Mouse (Mus musculus): ENCODE measurements at regions not wholly inside any gene's neighbourhood (a gene's known extent, or its start where the extent isn't known, plus 50 kb on each side); places are given as distances from the start of the nearest gene placed in this dataset.

DNA sequence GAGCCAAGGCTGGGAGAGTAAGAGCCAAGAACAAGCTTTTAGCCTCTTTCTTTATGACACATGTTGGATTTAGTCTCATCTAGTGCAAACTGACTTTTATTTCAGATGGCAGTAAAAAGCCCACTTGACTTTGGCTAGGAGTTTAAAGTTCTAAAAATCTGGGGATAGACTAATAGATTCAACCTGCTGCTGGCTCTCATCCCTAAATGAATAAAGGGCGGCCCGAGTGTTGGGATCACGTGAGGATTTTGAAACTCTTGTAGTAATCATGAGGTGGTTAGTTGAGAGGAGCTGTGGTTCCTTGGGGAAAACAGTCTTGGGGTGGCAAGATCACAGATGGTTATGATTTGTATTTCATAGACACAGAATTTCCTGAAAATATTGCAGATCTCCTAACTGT lies 975.9 kb downstream of the Robo2 start:
- DNase-seq (ENCODE audit: low read depth, low spot score) = no peak

DNA sequence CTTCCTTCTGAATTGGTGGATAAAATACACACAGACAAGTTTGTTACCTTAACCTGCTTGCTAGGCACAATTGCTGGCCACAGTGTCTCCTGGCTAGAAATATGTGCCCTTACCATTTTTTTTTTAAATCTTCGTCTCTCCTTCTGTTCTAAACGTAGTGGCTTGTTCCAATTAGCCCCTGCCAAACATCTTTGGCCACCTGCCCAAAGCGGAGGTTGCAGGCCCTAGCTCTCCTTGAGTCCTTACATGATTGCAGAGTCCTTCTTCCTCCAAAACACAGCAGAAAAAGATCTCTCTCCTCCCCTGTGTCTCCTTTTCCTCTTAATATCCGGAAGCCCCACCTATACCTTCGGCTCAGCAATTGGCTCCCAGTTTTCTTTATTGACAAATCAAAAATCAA lies 986.8 kb downstream of the Robo2 start:
- DNase-seq (ENCODE audit: low read depth, low spot score) = no peak

DNA sequence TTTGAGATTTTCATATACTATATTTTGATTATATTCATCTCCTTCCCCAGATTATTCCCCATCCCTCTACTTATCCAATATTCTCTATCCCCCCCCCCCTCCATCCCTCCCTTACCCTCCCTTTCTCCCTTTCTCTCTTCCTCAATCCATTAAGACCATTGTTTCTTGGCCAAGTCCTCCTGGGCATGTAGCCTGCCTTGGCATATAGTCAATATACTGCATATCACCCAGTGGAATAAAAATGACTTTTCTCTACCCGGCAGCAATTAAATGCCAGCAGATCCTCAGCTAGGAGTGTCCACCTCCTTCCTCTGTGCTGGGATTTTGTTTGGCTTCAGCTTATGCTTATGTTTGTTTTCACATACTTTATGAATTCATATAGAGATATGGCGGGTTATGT lies 987.3 kb downstream of the Robo2 start:
- DNase-seq (ENCODE audit: low read depth, low spot score) = no peak

DNA sequence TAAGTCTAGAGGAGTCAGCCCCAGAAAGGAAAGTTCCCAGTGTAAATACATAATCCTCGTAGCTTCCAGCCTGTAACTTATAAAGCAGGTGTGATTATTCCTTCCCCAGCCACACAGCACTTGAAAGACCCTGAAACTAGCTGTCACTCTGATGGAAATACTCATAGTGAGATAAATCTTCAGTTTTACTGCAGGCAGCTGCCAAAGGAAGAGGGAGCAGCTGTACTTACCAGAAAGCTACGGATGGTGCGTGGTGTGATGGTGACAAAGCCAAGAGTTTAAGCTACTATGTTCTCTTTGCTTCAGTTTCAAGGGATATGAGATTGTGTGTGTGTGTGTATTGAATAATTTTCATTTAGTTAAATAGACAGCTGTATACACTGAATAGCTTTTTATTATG lies 1007.1 kb downstream of the Robo2 start:
- DNase-seq (ENCODE audit: low read depth, low spot score) = peak; percentile 26

DNA sequence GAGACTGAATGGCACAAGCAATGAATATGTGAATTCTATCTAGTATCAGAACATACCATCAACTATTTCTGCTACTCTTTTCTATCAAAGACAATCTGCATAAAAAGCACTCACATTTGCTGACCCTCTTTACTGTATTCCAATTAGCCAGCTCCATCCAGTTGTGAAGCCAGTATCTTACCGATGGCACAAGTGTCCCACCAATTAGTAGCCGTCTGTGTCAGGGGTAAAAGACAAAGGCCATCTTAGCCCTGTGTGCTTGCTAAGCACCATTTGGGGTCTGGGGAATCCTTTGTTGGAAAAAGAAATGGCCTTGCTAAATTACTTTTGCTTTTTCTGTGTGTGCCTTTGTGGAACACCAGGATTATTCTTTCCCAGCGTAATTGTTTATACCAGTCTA lies 1007.5 kb downstream of the Robo2 start:
- no peak for DNase-seq (ENCODE audit: low read depth, low spot score)

DNA sequence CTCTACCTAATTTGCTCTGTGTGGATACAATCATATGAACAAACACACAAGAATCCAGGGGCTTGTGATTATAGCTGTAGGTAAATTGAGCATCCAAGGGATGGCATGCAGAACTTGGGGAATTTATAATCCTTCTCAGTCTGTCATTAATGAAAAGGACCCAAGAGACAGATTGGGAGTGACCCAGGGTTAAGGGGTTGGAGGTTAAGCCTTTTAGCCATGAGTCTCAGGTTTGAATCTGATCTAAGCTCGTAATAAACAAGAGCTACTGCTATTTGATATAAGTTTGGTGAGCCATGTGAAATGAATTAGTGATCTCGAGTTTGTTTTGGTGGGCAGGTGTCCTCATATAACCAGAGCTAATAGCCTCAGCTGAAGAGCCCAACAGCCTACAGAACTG lies 1032.6 kb downstream of the Robo2 start:
- DNase-seq (ENCODE audit: low read depth, low spot score) = no peak

DNA sequence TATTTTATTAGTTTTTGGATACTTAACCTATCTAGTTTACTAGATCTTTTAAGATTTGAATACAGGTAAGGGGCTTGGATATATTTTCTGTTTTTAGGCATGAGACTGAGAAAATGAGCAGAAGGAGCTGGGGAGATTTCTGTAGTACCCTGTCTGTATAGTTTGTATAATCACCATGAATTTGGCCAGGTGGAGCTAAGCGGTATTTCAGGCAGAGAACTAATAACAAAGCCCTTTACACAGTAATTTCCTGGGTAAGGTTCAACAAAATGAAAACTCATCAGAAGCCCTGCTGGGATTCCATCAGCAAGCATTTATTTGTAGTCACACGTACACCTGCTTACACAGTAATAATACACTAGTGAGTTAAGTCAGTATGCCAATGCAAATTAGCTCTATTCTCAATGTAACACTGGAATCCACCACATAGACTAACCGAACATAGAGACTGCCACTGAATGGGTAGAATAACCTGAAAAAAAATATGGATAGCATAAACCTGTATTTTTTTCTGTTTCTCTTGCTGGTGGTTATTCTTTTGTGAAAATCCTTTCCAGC lies 1036.9 kb downstream of the Robo2 start:
- no peak for DNase-seq (ENCODE audit: low read depth, low spot score)

DNA sequence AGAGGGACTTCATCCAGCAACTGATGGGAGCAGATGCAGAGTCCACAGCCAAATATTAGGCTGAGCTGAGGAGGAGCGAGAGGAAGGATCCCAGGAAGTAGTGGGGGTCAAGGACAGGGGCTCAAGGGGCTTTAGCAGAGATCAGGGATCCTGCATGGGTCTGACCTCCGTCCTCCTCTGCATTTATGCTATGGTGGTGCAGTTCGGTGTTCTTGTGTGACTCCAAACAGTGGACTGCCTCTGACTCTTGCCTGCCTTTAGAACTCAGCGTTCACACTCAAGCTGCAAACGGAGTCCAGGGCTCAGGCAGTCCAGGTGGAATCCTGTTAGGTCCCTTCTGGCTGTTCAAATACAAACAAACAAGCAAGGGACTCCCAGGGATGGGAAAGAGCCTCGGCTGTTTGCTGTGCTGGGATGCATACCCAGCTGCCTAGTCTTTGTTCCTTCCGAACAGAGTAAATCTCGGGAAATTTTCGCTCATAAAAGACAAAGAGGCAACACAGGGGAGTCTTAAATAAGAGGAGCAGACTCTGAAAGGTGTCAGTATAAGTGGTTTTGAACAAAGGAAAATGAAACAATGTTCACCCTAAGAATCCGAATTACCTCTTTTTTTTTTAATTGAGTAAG lies 1042.9 kb downstream of the Robo2 start:
- DNase-seq (ENCODE audit: low read depth, low spot score) = no peak

DNA sequence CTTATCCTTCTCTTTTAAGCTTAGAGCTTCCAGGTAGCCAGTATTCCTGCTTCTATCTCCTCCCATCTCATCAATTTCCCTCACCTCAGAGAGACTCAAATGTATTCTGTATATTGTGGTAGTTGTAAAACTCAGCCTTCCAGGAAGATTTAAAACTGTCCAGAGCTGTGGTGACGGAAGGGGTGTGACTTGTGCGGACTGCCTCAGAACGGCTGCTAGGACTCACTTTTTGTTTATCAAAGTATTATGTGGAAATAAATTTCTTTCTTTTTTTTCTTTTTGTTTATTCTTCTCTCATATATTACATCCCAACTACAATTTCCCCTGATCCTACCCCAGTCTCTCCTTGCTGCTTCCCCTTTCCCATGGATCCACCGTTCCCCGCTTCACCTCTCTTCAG lies 1043.7 kb downstream of the Robo2 start:
- DNase-seq (ENCODE audit: low read depth, low spot score) = no peak

DNA sequence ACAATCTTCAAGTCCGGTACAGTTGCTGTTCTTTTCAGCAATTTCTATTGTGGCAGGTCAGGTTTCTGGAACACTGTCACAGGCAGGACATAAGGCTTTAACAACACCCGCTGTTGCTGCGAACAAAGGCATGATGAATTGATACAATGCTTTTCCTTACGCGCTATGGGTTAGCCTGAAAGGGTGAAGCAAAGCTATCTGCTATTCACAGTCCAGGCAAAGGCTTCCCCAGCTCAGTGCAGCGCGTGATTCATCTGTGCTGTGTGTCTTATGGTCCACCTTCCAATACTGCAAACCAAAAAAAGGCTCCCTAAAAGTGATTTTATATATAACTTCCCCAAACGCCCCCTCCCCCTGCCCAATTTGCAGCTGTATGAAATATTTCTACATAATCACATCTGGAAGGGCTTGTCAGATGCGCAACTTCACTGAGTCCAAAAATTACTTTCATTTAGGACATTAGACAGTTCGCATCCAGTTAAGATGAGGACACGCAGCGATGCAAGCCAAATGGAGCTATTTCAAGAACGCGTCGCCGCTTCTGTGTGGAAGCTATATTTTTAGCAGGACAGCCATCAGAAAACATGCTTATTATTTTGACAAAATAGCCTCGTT lies 1044.3 kb downstream of the Robo2 start:
- peak; percentile 54 for DNase-seq (ENCODE audit: low read depth, low spot score)

DNA sequence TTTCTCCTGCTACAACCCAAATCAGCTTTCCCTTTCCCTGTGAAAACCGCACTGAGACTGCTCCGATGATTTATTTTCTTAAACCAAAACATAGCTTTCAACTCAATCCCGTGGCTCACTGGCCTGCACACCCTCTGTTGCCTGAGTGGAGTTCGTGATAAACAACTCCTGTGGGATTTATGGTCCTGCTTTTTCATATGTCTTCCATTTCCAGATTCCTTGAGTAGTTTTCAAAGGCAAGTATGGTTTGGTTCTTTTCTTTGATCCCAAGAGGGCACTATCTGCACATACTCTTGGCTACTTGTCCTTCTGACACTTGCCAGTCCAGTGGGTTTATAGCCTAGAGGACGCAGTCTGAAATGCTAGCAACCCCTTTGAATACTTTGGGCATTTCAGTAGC lies 1042.6 kb downstream of the Robo1 start:
- no peak for DNase-seq (ENCODE audit: low read depth, low spot score)

DNA sequence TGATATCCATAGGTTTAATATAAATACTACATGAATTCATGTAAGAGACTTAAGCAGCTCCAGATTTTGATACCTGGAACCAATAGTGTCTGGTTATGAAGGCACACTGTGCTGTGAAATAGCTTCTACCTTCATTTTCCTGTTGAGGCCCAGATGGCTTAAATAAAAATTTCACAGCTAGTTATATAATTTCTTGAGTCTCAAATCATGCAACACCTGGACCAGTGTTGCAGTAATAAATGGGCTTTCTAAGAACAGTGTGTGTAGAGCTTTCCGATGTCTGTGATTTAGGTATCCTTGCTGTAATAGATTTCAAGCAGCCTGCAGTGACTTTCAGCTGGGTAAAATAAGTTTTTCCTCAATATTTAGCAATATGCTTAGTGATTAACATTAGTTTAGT lies 1035.8 kb downstream of the Robo1 start:
- DNase-seq (ENCODE audit: low read depth, low spot score) = no peak

DNA sequence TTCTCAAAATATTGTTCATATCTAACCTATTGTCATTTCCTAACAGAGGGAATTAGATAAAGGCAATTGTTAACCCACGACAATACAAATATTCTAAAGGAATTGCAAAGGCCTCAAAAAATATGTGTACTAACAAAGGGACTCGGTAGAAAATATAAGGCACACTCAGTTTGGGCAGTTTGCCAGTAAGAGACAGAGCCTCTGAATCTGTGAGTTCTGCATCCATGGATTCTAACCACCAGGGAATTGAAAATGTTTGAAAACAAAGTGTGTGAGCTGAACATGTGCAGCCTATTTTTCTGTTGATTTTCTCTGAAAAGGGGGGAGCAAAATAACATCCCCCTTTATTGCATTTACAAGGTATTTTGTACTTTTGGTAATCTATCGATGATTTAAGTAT lies 1035.4 kb downstream of the Robo1 start:
- DNase-seq (ENCODE audit: low read depth, low spot score) = no peak

DNA sequence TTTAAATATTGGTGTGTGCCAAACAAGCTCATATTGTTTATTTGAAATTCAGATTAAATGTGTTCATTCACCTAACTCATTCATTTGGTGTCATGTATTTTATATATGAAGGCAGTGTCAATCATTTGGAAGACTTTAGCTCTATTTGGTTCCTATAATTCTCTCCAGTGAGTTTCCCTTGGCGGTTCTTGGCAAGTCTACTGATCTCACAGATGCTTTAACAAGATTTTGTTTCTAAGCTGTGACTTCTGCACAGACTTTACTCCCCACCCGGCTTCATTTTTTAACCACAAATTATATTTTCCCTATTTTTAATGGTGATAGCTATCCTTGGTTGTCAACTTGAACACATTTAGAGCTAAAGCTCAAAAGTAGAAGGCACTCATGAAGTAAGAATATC lies 1009.5 kb downstream of the Robo1 start:
- DNase-seq (ENCODE audit: low read depth, low spot score) = no peak

DNA sequence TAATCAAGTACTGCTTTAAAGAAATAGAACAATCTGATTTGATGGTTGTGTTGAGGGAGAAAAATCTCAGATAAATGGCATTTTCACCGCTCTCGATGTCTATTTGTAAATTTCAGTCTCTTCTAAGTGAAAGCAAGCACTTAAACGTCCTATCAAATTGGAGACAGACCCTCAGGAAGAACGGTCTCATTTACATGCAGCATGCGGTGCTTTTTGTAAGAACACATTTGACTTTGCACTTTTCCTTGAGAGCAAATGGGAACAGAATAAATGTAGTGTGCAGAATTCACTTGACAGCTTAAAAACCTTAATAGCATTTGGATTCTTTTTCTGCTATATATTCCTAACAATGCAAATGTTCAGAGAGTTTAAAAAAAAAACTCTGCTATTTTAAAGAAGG lies 1002.0 kb downstream of the Robo1 start:
- DNase-seq (ENCODE audit: low read depth, low spot score) = no peak

DNA sequence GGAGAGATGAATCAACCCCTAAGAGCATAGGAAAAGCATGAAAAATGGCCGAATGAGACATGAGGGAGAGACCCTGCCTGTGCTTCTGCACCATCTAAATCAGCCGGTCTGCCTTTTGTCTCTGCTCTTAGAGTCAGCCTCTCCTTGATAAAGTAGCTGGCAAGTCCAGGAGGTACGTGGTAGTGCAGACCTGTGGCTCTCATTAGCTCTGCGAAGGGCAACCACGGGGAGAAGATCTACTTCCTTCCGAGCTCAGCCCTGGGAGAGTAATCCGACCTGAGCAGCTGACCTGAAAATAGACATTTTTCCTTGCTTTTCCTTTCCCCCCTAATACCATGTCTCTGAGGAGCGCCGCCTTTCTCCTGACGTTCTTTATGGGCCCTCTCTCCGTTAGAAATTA lies 971.8 kb downstream of the Robo1 start:
- DNase-seq (ENCODE audit: low read depth, low spot score) = no peak

DNA sequence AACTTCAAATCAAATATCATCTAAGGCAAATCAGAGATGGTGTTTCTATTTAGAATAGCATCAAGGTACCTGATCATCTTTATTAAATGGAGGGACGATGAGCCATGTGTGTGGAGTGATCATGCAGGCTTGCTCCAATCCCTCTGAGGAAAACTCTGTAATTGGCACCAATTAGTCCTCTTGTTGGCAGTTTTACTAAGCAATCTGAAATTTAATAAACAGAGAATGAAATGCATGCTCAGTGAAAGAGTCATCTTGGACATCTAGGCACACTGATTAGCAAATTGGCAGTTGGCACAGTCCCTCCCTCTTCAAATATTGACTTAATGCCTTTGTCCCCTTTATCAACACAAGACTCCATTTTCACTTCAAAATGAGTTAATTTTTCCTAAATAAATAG lies 951.6 kb downstream of the Robo1 start:
- no peak for DNase-seq (ENCODE audit: low read depth, low spot score)

DNA sequence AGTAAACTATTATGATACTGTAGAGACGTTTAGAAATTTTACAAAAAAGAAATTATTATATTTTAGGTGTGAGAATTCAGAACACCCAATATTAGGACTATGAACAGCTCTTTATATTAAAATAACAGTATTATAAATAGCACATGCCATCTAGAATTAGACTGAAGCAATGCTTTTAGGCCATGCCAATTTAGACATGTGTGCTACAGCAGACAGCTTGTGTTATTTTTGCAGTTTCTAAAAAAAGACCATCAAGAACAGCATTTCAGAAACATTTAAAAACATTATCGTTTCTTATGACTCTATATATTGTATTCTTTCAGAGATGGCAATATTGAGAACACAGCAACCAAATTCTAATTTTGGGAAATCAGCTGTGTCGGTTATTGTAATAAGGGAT lies 951.2 kb downstream of the Robo1 start:
- DNase-seq (ENCODE audit: low read depth, low spot score) = peak; percentile 42

DNA sequence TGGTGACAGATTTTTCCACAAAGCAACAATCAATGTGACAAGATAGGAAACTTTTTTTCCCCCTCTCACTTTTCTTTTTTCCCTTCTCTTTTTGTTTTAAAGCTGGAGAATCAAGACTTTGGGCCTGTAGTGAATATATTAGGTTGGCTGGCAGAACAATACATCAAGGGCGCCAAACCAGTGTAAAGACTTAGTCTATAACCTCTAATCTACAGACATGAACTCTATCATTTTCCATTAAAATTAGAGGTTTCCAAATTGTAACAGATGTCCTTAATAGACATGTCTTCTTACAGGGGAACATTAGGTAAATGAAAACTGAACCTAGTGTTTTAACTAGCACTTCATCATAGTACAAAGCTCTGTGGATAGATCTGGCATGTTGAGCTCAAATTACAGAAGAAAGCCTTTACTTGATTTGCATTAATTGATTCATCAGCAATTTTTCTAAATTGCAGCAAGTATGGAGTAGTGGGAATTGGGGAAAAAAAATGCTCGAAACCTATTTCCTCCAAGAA lies 937.0 kb downstream of the Robo1 start:
- DNase-seq (ENCODE audit: low read depth, low spot score) = no peak

DNA sequence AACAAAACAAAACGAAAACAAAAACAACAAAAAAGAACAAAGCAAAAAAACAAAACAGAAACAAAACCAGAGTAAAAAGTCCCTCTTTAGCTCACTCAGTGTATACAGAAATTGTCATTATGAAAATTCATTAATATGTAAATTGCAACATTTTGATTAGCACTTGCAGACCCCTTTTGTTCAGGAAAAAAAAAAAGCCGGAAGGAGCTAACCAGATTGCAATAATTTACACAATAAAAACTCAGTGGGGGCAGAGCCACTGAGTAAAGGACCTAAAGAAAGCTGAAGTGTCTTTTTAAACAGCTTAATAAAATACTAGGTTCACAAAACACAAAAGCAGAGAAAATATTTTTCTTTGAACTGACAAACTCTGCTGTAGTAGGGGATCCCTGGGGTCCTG lies 922.5 kb downstream of the Robo1 start:
- DNase-seq (ENCODE audit: low read depth, low spot score) = no peak

DNA sequence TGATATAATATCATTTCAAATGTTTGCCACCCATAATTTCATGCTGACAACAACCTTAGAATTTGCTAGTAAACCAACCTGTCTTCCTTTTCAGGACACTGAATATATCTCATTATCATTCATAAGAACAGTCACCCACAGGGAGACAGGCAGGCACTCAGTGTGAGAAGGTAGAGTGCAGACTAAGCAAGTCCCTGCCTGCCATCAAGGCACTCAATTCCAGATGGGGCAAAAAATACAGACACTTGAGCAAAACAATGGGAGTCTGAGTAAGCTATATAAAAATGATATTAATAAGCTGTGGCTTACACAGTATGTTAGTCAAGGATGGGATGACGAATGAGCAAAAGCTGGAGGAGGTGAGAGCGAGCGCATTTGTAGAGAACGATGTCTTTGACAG lies 909.4 kb downstream of the Robo1 start:
- no peak for DNase-seq (ENCODE audit: low read depth, low spot score)

DNA sequence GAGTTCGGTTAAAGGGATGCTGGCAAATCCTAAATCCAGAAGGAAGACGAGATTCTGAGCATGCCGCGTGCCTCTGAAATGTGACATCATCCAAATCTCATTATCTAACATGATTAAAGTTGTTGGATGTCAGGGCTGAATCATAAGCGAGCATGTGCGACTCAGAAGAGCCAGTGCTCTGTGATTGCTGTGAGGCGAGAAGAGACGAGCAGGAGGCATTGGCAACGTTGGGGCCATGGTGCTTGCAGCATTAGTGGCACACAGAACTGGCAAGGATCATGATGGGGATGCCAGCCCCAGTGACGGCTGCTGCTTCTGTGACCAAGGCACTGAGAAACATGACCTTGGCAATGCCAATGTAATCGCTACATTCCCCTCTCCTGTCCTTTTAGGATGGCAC lies 895.4 kb downstream of the Robo1 start:
- DNase-seq (ENCODE audit: low read depth, low spot score) = no peak

DNA sequence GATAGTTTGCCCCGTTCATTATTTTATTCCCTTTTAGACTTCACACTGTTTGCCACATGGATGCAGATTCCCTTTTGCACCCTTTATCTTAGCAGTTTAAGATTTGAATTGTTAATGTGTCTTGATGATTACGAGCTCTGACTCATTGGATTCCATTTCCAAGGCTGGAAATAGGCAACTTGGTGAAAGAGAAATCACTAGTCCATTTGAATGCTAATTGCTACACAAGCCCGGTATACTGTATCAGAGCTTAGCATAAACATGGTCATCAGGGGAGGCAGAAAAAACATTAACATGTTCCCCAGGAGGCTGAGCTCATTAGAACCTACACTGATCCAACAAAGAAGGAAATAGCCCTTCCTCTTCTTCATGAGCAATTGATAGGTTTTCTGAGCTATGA lies 892.9 kb downstream of the Robo1 start:
- no peak for DNase-seq (ENCODE audit: low read depth, low spot score)

DNA sequence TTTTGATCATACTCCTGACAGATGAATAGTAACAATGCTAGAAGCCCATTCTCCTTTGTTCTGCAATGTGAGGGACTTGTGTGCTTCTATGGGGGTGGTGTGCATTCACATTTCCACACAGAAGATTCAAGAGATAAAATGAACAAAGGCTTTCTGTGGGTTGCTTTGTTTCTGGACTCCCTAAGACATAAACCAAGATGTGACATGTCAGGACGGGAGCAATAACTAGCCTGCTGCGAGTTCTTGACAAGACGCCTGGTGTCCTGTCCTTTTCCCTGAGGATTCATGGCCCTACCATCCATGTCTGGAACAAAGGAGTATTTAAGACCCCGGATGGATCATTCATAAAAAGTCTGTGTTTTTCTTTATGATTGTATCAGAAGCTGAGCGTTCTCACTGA lies 874.7 kb downstream of the Robo1 start:
- no peak for DNase-seq (ENCODE audit: low read depth, low spot score)
